Mouse (Mus musculus) right cerebral cortex, postnatal 10 days (tissue): ENCODE results near the gene Stx12.

ENCODE experiments used
- DNase-seq, 2 experiments: peaks; one replicate each; pipeline ENCODE4 v3.0.0; 2021; ENCODE audit warnings: low spot score in 2 of 2

Stx12 gene

DNA sequence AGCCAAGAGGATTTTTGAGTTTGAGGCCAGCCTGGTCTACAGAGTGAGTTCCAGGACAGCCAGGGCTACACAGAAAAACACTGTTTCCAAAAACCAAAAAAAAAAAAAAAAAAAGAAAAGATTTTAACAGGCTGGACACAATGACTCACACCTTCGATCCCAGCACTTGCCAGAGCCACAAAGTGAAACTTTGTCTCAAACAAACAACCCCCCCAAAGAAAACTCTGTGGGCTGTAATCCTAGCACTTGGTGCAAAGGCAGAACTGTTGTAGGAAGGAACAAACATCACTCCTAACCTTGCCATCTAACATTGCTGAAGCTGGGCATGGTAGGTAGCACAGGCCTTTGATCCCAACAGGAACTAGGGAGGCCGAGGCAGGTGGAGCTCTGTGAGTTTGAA lies 19.5 kb downstream of the Stx12 start:
- no peak for DNase-seq

GRCm38 (mm10) chr4:132863012-132863411 lies 21.3 kb downstream of the Stx12 start:
- DNase-seq, result no peak

- DNase-seq, result no peak
These were observed 23.4 kb downstream of the Stx12 start for GRCm38 (mm10) chr4:132860880-132861279.

GRCm38 (mm10) chr4:132843705-132844071 lies 40.6 kb downstream of the Stx12 start:
- no peak for DNase-seq

GRCm38 (mm10) chr4:132842970-132843704 lies 41.2 kb downstream of the Stx12 start, which contains the start of gene Ppp1r8:
TSS of gene Ppp1r8 (minus strand) at chr4:132843169.
- DNase-seq, result peak; percentile 95 to 96

DNA sequence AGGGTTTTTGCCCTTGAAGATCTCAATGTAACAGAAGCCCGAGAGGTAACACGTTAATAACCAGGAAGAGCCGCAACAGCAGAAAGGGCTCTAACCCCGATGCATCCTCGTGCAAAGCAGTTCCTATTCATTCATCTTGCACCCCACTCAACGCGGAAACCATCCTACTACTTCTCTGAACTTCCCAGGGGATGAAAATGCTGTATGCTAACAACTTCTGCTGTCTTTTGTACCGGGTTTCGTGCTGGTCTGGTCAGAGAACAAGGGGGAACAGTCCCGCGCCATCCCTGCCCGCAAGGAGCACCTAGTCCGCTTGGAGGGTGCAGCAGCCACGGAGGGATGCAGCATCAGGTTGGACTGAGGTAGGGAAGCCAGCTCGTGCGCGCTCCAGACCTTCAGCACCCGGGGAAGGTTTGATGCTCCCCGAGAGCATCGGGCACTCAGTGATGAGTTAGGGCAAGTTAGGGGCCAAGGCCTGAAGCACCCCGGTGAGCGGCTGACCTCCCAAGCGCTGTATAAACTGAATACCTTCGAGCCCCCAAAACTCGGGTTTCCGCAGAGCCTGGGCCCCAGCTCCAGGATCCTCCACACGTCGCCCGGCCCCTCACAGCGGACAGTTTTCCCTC lies 41.9 kb downstream of the Stx12 start:
- DNase-seq, result peak; percentile 37 to 40

GRCm38 (mm10) chr4:132841493-132841892 lies 42.8 kb downstream of the Stx12 start:
- no peak for DNase-seq

DNA sequence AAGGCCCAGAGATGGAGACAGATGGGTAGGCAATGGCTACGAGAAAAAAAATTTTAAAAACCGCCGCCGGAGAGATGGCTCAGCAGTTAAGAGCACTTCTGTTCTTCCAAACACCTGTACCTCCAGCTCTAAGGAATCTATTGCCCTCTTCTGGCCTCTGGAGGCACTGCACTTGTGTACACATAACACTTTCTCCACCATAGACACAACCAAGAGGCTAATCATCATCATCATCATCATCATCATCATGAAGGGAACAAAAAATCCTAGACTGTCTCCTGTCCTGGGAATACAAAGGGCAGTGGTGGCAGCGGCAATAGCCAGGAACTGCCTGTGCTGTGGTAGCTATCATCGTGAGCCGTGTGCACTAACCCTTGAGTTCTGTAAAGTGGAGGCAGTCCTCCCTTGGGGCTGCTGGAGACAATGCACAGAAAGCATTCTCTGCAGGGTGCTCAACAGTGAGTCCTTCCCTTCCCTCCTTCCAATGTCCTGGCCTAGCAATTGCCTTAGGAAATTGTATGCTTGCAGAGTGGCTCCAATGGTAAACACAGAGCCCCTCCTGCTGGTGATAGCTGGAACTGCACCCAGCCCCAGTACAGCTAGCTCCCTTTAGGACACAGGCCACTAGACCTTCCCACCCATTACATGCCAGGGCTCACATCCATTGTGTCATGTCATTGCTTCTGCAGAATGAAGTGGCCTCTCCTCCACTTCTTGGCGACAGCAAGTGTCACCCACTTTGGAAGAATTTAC lies 60.5 kb downstream of the Stx12 start:
- DNase-seq, result peak; percentile 59 to 74

- DNase-seq, result no peak
These were observed 65.9 kb downstream of the Stx12 start for GRCm38 (mm10) chr4:132818442-132818841.

DNA sequence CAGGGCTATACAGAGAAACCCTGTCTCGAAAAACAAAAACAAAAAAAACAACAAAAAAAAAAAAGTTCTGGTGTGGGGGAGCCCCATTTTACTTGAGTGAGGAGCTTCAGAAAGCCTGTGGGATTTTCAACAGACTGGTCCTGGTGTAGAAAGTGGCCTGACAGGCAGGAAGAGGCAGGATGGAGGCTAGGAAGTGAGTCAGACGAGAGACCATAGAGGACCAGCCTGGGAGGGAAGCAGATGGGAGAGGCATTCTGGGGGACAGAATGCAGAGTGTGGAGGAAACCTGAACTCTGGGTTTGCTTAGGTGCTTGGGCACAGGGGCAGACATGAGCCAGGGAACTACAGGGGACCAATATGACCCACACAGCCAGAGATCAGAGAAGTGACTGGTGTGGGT lies 67.5 kb downstream of the Stx12 start:
- no peak for DNase-seq

- DNase-seq, result no peak
These were observed 67.9 kb downstream of the Stx12 start for GRCm38 (mm10) chr4:132816404-132816803.

DNA sequence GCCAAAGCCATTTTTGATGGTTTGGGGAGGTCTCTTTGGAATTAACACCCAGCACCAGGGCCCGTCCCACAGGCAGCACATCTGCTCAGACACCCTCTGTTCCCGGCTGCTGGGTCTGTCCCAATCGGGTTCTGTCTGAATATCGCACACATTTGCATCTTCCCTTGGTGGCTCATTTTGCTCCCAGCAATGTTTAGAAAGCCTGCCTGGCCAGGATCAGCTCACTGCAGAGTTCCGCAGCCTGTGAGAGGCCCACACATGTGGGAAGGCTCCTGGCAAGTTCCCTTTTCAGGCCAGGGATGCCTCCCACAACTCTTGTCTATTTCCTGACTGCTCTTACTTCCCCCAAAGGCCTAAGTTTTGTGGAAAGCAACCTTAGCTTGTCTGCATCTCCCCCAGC lies 74.7 kb downstream of the Stx12 start:
- DNase-seq, result peak; percentile 52 to 56

GRCm38 (mm10) chr4:132807771-132808641 lies 76.3 kb downstream of the Stx12 start:
- DNase-seq, result no peak

DNA sequence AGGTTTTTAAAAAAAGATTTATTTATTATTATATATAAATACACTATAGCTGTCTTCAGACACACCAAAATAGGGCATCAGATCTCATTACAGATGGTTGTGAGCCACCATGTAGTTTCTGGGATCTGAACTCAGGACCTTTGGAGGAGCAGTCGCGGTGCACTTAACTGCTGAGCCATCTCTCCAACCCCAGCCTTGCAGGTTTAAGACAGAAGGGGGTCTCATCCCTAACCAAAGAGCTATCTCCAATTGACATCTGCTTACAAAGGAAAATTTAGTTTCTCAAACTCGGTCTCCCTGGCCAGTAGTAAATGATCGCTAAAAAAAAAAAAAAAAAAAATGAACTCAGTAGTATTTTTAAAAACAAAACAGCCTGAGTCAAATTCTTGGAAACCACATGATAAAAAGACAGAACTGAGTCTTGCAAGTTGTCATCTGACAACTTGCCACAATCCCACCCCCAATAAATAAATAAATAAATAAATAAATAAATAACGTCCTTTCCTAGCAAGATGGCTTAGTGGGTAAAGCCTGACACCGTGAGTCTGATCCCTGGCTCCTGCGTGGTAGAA lies 77.6 kb downstream of the Stx12 start:
- no peak for DNase-seq

- DNase-seq, result no peak
These were observed 78.6 kb downstream of the Stx12 start for GRCm38 (mm10) chr4:132805599-132806197.

GRCm38 (mm10) chr4:132805146-132805545 lies 79.2 kb downstream of the Stx12 start:
- no peak for DNase-seq

DNA sequence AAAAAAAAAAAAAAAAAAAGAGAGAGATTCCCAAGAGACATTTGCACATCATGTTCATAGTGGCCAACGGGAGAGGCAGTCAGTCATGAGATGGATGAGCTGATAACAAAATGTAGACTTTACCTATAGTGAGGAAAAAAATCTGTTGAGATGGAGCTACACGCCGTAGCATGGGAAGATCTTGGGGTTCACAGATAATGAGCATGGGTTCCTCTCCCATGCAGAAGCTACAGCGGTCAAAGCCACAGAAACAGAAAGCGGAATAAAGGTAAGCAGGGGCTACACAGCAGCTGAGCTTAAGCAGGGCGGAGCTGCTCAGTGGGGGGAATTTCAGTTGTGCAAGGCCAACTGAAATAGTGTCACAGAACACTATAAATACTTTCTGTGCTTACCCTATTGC lies 80.0 kb downstream of the Stx12 start:
- no peak for DNase-seq

DNA sequence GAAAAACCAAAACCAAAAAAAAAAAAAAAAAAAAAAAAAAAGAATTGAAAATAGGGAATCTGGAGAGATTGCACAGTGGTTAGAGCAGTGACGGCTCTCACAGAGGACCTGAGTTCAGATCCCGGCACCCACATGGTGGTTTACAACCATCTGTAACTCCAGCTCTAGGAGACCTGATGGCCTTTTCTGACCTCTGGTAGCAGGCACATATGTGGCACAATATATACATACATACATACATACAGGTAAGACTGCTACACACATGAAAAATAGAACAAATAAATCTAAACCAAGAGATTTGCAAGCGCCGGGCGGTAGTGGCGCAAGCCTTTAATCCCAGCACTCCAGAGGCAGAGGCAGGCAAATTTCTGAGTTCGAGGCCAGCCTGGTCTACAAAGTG lies 80.4 kb downstream of the Stx12 start:
- DNase-seq, result no peak
